ENCODE assay signal across 8 mouse cellular contexts in genomic region chr8:104253016-104253415, GRCm38 (mm10). TPM values are rescaled to one million over a fixed set of nuclear protein-coding genes. Genes with fewer than 3 reads are reported as not detected.
DNase-seq lines count a peak whose midpoint lies in the region; ATAC-seq and TF ChIP-seq lines count a peak whose summit lies in the region.
"Had no signal": no experiment of that assay in that cellular context is flagged by ENCODE, and none has a peak within 500 bp of the region (broad histone marks: within the 10 kb centered on the region; RNA-seq: fewer than 3 reads in every experiment).

No protein-coding gene starts in this region.

- H3K9ac ChIP-seq in liver, embryonic 11.5 days (ENCODE audit: low read depth, low read length), result no peak overlapping the region
- no peak overlapping the region for H3K9ac ChIP-seq in forebrain, embryonic 15.5 days (replicated peaks)
- H3K9ac ChIP-seq: limb, embryonic 15.5 days had no signal

- H3K27me3 ChIP-seq in liver, embryonic 11.5 days (replicated peaks; ENCODE audit: control insufficient read depth, insufficient read depth, low read length), result no peaks in the 10 kb centered on the region
- no peaks in the 10 kb centered on the region for H3K27me3 ChIP-seq in thymus, adult 2 months (ENCODE audit: control insufficient read depth, insufficient read depth, low read length)
- H3K27me3 ChIP-seq in forebrain, embryonic 15.5 days, result no peaks in the 10 kb centered on the region
- H3K27me3 ChIP-seq: limb, embryonic 15.5 days had no signal

- peak; percentile 47 for TF ChIP-seq CTCF in lung, adult 2 months (IDR thresholded peaks at IDR 0.05; ENCODE audit: insufficient read depth, low read length)
- TF ChIP-seq CTCF in thymus, adult 2 months (IDR thresholded peaks at IDR 0.05; ENCODE audit: borderline replicate concordance, control insufficient read depth, extremely low read depth, insufficient read depth, low read length, poor library complexity), result no peak

- H3K4me3 ChIP-seq in lung, adult 2 months (replicated peaks; ENCODE audit: extremely low read depth, low read depth, low read length), result no peak overlapping the region
- H3K4me3 ChIP-seq in liver, embryonic 11.5 days (ENCODE audit: low read depth, low read length), result no peak overlapping the region
- H3K4me3 ChIP-seq in thymus, adult 2 months (ENCODE audit: control insufficient read depth, insufficient read depth, low read length), result no peak overlapping the region
- no peak overlapping the region for H3K4me3 ChIP-seq in forebrain, embryonic 15.5 days
- H3K4me3 ChIP-seq: limb, embryonic 15.5 days had no signal

- H3K4me1 ChIP-seq in lung, adult 2 months (ENCODE audit: control insufficient read depth, insufficient read depth, low read length), result no peaks in the 10 kb centered on the region
- peaks cover 7% of the 10 kb centered on the region; the same call in 1 of the 2 replicates for H3K4me1 ChIP-seq in liver, embryonic 11.5 days (replicated peaks; ENCODE audit: control insufficient read depth, insufficient read depth, low read length)
- H3K4me1 ChIP-seq in thymus, adult 2 months (replicated peaks; ENCODE audit: control insufficient read depth, insufficient read depth, low read length), result peaks cover 7% of the 10 kb centered on the region
- H3K4me1 ChIP-seq in forebrain, embryonic 15.5 days, result peaks cover 16% of the 10 kb centered on the region

- no peak overlapping the region for H3K27ac ChIP-seq in liver, embryonic 11.5 days (ENCODE audit: low read depth, low read length)
- H3K27ac ChIP-seq in thymus, adult 2 months (ENCODE audit: control insufficient read depth, insufficient read depth, low read length), result no peak overlapping the region
- H3K27ac ChIP-seq in forebrain, embryonic 15.5 days (replicated peaks), result no peak overlapping the region
- H3K27ac ChIP-seq: limb, embryonic 15.5 days had no signal

- TF ChIP-seq POLR2A in lung, adult 2 months (IDR thresholded peaks at IDR 0.05; ENCODE audit: borderline replicate concordance, extremely low read depth, low read depth, low read length), result no peak
- no peak for TF ChIP-seq POLR2A in thymus, adult 2 months (IDR thresholded peaks at IDR 0.05; ENCODE audit: control insufficient read depth, extremely low read depth, insufficient read depth, low read length, poor library complexity)

- H3K4me2 ChIP-seq in liver, embryonic 11.5 days, result no peak overlapping the region
- no peak overlapping the region for H3K4me2 ChIP-seq in forebrain, embryonic 15.5 days (replicated peaks)
- H3K4me2 ChIP-seq: limb, embryonic 15.5 days had no signal

- no peak for DNase-seq in lung, adult 2 months
- DNase-seq in lung, postnatal 25 days (ENCODE audit: low spot score), result no peak
- peak; percentile 34 for DNase-seq in liver, embryonic 11.5 days (ENCODE audit: low spot score)
- DNase-seq in thymus, adult 2 months, result peak; percentile 59
- DNase-seq in frontal cortex, adult 2 months (ENCODE audit: extremely low spot score in 1 of 2, low spot score in 1 of 2), result no peak

- WGBS in lung, adult 2 months, result 87% methylated on average over 3 of the region's 3 CpGs
- 77% methylated on average over 3 of the region's 3 CpGs for WGBS in liver, embryonic 11.5 days
- WGBS in thymus, adult 2 months, result 90% methylated on average over 3 of the region's 3 CpGs
- 80% methylated on average over 3 of the region's 3 CpGs for WGBS in forebrain, embryonic 15.5 days

- H3K9me3 ChIP-seq in liver, embryonic 11.5 days (ENCODE audit: control insufficient read depth, low read length), result no peaks in the 10 kb centered on the region
- no peaks in the 10 kb centered on the region for H3K9me3 ChIP-seq in forebrain, embryonic 15.5 days
- H3K9me3 ChIP-seq: limb, embryonic 15.5 days had no signal

- peaks cover under 1% of the 10 kb centered on the region for H3K36me3 ChIP-seq in liver, embryonic 11.5 days (ENCODE audit: control insufficient read depth, insufficient read depth, low read length)
- H3K36me3 ChIP-seq in thymus, adult 2 months (ENCODE audit: control insufficient read depth, insufficient read depth, low read length), result peaks cover 5% of the 10 kb centered on the region
- H3K36me3 ChIP-seq in forebrain, embryonic 15.5 days, result peaks cover 7% of the 10 kb centered on the region

- peak; percentile 22 for ATAC-seq in activated CD4-positive, CD25-positive, alpha-beta regulatory T cell, adult 4 months
- ATAC-seq in liver, embryonic 11.5 days (replicated peaks; ENCODE audit: low FRiP score), result no peak
- no peak for ATAC-seq in forebrain, embryonic 15.5 days (replicated peaks)

RNA-seq across cellular contexts. Expression of gene Cklf, which starts 2.4 kb away (rescaled TPM):
- polyA plus RNA-seq in lung, adult 2 months (2012; rRNA removed), result 6.1 and 9.5 TPM in 2 replicates
- 100 to 1,000 TPM in 1 of 2 experiments, 10 to 100 TPM in 1; 92.7 to 102 TPM for polyA plus RNA-seq in activated CD4-positive, CD25-positive, alpha-beta regulatory T cell, adult 4 months (2017; shearing (Covaris generic))
- polyA plus RNA-seq in liver, embryonic 11.5 days (2014; fragmentation: Nextera tagmentation; extraction: Ambion mirVana), result 27.9 and 32.5 TPM in 2 replicates
- 19.1 and 21.0 TPM in 2 replicates for polyA plus RNA-seq in thymus, adult 2 months (2012; rRNA removed)
- polyA plus RNA-seq in frontal cortex, adult 2 months (2012; rRNA removed), result 13.1 and 13.7 TPM in 2 replicates
- 31.9 and 37.6 TPM in 2 replicates for polyA plus RNA-seq in forebrain, embryonic 15.5 days (2015; fragmentation: Nextera tagmentation; extraction: Ambion mirVana)

RNA-seq across cellular contexts. Expression of gene Tk2, which starts 4.7 kb away (rescaled TPM):
- polyA plus RNA-seq in lung, adult 2 months (2012; rRNA removed), result 21.9 and 25.0 TPM in 2 replicates
- polyA plus RNA-seq in activated CD4-positive, CD25-positive, alpha-beta regulatory T cell, adult 4 months (2017; shearing (Covaris generic)), result 10 to 100 TPM; 39.5 to 41.6 TPM
- 13.8 and 16.3 TPM in 2 replicates for polyA plus RNA-seq in liver, embryonic 11.5 days (2014; fragmentation: Nextera tagmentation; extraction: Ambion mirVana)
- 30.5 and 30.6 TPM in 2 replicates for polyA plus RNA-seq in thymus, adult 2 months (2012; rRNA removed)
- 40.6 and 42.8 TPM in 2 replicates for polyA plus RNA-seq in frontal cortex, adult 2 months (2012; rRNA removed)
- 46.8 and 50.8 TPM in 2 replicates for polyA plus RNA-seq in forebrain, embryonic 15.5 days (2015; fragmentation: Nextera tagmentation; extraction: Ambion mirVana)

RNA-seq across cellular contexts. Expression of gene Cmtm2a, which starts 40.0 kb away (rescaled TPM):
- polyA plus RNA-seq in lung, adult 2 months (2012; rRNA removed), result not detected in 2 replicates
- polyA plus RNA-seq in activated CD4-positive, CD25-positive, alpha-beta regulatory T cell, adult 4 months (2017; shearing (Covaris generic)), result not detected
- not detected in 2 replicates for polyA plus RNA-seq in liver, embryonic 11.5 days (2014; fragmentation: Nextera tagmentation; extraction: Ambion mirVana)
- polyA plus RNA-seq in thymus, adult 2 months (2012; rRNA removed), result 0.12 TPM in 1 of 2 replicates, not detected in the other
- not detected in 2 replicates for polyA plus RNA-seq in frontal cortex, adult 2 months (2012; rRNA removed)
- polyA plus RNA-seq in forebrain, embryonic 15.5 days (2015; fragmentation: Nextera tagmentation; extraction: Ambion mirVana), result not detected in 2 replicates
- polyA plus RNA-seq: limb, embryonic 15.5 days had no signal

RNA-seq across cellular contexts. Expression of gene Gm45711, which starts 56.9 kb away (rescaled TPM):
- polyA plus RNA-seq in lung, adult 2 months (2012; rRNA removed), result not detected in 2 replicates
- polyA plus RNA-seq in activated CD4-positive, CD25-positive, alpha-beta regulatory T cell, adult 4 months (2017; shearing (Covaris generic)), result not detected
- polyA plus RNA-seq in liver, embryonic 11.5 days (2014; fragmentation: Nextera tagmentation; extraction: Ambion mirVana), result not detected in 2 replicates
- not detected in 2 replicates for polyA plus RNA-seq in thymus, adult 2 months (2012; rRNA removed)
- polyA plus RNA-seq in frontal cortex, adult 2 months (2012; rRNA removed), result not detected in 2 replicates
- polyA plus RNA-seq in forebrain, embryonic 15.5 days (2015; fragmentation: Nextera tagmentation; extraction: Ambion mirVana), result not detected in 2 replicates
- polyA plus RNA-seq: limb, embryonic 15.5 days had no signal

RNA-seq across cellular contexts. Expression of gene Cmtm1, which starts 56.9 kb away (rescaled TPM):
- polyA plus RNA-seq in lung, adult 2 months (2012; rRNA removed), result not detected in 2 replicates
- not detected for polyA plus RNA-seq in activated CD4-positive, CD25-positive, alpha-beta regulatory T cell, adult 4 months (2017; shearing (Covaris generic))
- polyA plus RNA-seq in liver, embryonic 11.5 days (2014; fragmentation: Nextera tagmentation; extraction: Ambion mirVana), result not detected in 2 replicates
- polyA plus RNA-seq in thymus, adult 2 months (2012; rRNA removed), result not detected in 2 replicates
- not detected in 2 replicates for polyA plus RNA-seq in frontal cortex, adult 2 months (2012; rRNA removed)
- not detected in 2 replicates for polyA plus RNA-seq in forebrain, embryonic 15.5 days (2015; fragmentation: Nextera tagmentation; extraction: Ambion mirVana)
- polyA plus RNA-seq: limb, embryonic 15.5 days had no signal

Comparison
In these comparisons a context has a peak if more than half of its experiments do, and no peak if none do; other contexts are left out.
1. DNase-seq: peak in liver, embryonic 11.5 days (single experiment) and thymus, adult 2 months (single experiment); none in lung, adult 2 months (single experiment), lung, postnatal 25 days (single experiment) and frontal cortex, adult 2 months (0 of 2).